Mouse (Mus musculus) liver, embryonic 12.5 days (tissue): ENCODE measurements at regions not wholly inside any gene's neighbourhood (a gene's known extent, or its start where the extent isn't known, plus 50 kb on each side); places are given as distances from the start of the nearest gene placed in this dataset.

Experiments used
- ATAC-seq: fragments of 200-750 bp; cut with Nextera tagmentation; 2 replicates; pipeline ENCODE4 v1.8.0; 2017; ENCODE audit warnings: moderate number of reproducible peaks, mild to moderate bottlenecking, moderate library complexity
- H3K27ac ChIP-seq: fragments of 300-500 bp; sonication (generic); 2 replicates; pipeline ENCODE4 v1.5.1; 2016; ENCODE audit warnings: mild to moderate bottlenecking
- H3K27me3 ChIP-seq: fragments of 300-500 bp; sonication (generic); replicated peaks from 2 replicates; pipeline ENCODE4 v1.6.1; 2016; ENCODE audit warnings: mild to moderate bottlenecking, moderate library complexity
- H3K36me3 ChIP-seq: fragments of 300-500 bp; sonication (generic); 2 replicates; pipeline ENCODE4 v1.6.1; 2016; ENCODE audit warnings: mild to moderate bottlenecking, moderate library complexity
- H3K4me1 ChIP-seq: fragments of 300-500 bp; sonication (generic); 2 replicates; pipeline ENCODE4 v1.6.1; 2016
- H3K4me2 ChIP-seq: fragments of 300-500 bp; sonication (generic); 2 replicates; pipeline ENCODE4 v1.6.1; 2016; ENCODE audit warnings: mild to moderate bottlenecking, moderate library complexity
- H3K4me3 ChIP-seq: fragments of 300-500 bp; sonication (generic); 2 replicates; pipeline ENCODE4 v1.5.1; 2016; ENCODE audit warnings: mild to moderate bottlenecking, moderate library complexity
- H3K9ac ChIP-seq: fragments of 300-500 bp; sonication (generic); 2 replicates; pipeline ENCODE4 v1.6.1; 2016; ENCODE audit warnings: mild to moderate bottlenecking, moderate library complexity
- H3K9me3 ChIP-seq: fragments of 300-500 bp; sonication (generic); replicated peaks from 2 replicates; pipeline ENCODE4 v1.6.1; 2016; ENCODE audit warnings: mild to moderate bottlenecking, moderate library complexity
- WGBS: fragments of 180-500 bp; shearing (Covaris S2); methylation state at CpG from one replicate; pipeline ENCODE4 v1.1.7; 2016; ENCODE audit not compliant: insufficient replicate concordance; 5-methylcytosine and 5-hydroxymethylcytosine counted together

DNA sequence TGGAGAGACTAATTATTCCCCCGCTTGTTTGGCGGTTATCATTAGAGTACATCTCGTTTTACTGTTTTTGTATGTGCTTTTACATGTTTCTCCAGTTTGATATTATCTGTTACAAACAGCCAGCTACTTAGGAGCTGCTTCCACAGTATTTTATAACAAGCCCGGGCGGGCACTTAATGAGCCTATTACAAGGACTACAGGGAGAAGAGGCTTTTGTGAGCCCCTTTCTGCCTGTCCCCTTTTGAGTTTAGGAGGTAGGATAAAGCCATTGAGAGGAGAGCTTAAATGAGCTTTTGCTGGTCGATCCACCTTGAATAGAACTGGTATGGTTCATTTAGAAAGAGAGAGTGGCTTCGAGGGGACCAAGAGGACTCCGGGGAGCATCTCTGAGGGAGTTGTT lies 208.0 kb downstream of the Nr2f2 start:
- Histone ChIP-seq H3K27me3 (no peaks in the 10 kb centered on the region), H3K9ac (no peak overlapping the region), H3K9me3 (no peaks in the 10 kb centered on the region), H3K4me1 (no peaks in the 10 kb centered on the region), H3K4me2 (no peak overlapping the region), H3K36me3 (no peaks in the 10 kb centered on the region), H3K4me3 (no peak overlapping the region), H3K27ac (no peak overlapping the region)
- no peak for ATAC-seq
- WGBS = 66% methylated on average over 8 of the region's 8 CpGs

DNA sequence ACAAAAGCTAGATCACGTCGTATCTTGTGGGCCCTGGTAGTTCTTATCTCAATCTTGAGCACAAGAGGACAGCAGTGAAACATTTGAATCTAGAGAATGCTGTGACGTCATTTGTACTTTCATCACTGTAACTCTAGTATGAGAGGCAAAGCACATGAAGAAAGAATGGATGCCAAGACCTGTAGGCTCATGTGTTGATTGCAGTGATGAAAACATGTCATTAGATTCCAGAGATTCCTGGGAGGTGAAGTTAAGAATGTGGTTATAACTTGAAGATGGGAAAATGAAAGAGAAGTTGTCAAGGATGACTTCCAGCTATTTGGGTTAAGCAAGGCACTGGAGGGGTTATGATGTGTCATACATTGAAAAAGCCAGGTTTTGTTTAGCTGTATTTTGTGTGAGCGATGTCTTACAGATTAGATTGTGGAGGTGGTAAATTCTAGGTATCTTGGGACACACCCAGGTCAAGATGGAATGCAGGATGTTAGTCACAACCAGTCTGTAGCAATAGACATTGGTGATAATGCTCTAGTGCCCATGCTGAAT lies 221.7 kb downstream of the Nr2f2 start:
- H3K36me3 ChIP-seq = no peaks in the 10 kb centered on the region
- WGBS = 64% methylated on average over 4 of the region's 4 CpGs
- no peak overlapping the region for H3K4me3 ChIP-seq
- no peak overlapping the region for H3K27ac ChIP-seq
- no peak overlapping the region for H3K9ac ChIP-seq
- no peaks in the 10 kb centered on the region for H3K4me1 ChIP-seq
- H3K4me2 ChIP-seq = no peak overlapping the region
- ATAC-seq = no peak
- no peaks in the 10 kb centered on the region for H3K27me3 ChIP-seq
- no peaks in the 10 kb centered on the region for H3K9me3 ChIP-seq

DNA sequence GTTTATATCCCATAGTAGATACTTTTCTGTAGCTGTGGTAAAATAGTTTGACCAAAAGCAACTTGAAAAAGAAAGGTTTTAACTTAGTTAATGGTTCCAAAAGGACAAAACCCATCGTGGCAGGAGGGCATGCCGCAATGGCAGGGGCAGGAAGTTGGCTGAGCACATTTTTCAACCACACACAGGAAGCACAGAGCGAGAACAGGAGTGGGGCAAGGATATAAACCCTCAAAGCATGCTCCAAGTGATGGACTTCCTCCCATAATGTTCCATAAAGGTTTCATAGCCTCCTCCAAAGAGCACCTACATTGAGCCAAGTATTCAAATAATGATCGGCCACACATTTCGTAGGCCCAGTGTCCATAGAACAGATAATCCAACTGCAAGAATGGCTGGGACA lies 229.7 kb downstream of the Nr2f2 start:
- WGBS = 53% methylated on average over 5 of the region's 5 CpGs
- Histone ChIP-seq H3K9me3 (no peaks in the 10 kb centered on the region), H3K27ac (no peak overlapping the region), H3K27me3 (no peaks in the 10 kb centered on the region), H3K4me2 (no peak overlapping the region), H3K9ac (no peak overlapping the region), H3K4me1 (no peaks in the 10 kb centered on the region), H3K4me3 (no peak overlapping the region), H3K36me3 (no peaks in the 10 kb centered on the region)
- no peak for ATAC-seq

DNA sequence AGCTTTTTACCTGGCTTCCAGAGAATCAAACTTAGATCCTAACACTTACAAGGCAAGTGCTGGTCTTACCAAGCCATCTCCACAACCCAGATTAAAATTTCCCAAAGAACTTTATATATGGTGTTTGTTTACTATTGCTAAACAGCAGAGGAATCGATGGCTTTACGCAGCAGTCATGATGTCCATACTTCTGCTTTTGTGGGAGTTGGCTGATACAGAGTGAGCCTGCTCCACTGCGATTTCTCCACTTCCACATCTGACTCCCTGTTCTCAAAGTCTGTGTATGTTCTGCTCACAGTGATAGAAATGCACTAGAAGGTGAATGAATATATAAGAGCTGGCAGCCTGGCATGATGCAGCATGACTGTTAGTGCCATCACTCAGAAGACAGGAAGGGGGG lies 231.1 kb downstream of the Nr2f2 start:
- no peak for ATAC-seq
- Histone ChIP-seq H3K4me1 (no peaks in the 10 kb centered on the region), H3K27me3 (no peaks in the 10 kb centered on the region), H3K27ac (no peak overlapping the region), H3K9ac (no peak overlapping the region), H3K4me2 (no peak overlapping the region), H3K9me3 (no peaks in the 10 kb centered on the region), H3K36me3 (no peaks in the 10 kb centered on the region), H3K4me3 (no peak overlapping the region)
- WGBS = 64% methylated on average over 3 of the region's 3 CpGs

DNA sequence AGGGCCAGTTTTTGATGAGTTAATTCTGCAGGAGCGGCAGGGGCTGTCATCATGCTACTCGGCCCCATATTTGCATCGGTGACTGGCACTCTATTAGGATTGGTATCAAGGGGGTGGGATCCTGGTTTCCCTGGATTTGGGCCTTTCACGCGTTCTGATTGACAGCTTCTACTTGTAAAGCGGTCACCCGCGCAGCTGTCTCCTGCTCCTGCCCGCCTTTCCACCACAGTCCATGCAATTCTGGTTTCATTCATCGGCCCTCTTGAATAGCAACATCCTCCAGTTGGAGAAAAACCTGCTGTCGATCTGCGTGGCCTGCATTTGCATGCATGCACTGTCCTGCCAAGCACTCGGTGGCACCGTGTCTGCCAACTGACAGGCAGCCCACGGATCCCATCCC lies 236.6 kb downstream of the Nr2f2 start:
- no peak for ATAC-seq
- Histone ChIP-seq H3K36me3 (no peaks in the 10 kb centered on the region), H3K4me3 (no peak overlapping the region), H3K27me3 (no peaks in the 10 kb centered on the region), H3K27ac (no peak overlapping the region), H3K4me2 (no peak overlapping the region), H3K9me3 (no peaks in the 10 kb centered on the region), H3K9ac (no peak overlapping the region), H3K4me1 (no peaks in the 10 kb centered on the region)
- WGBS = 71% methylated on average over 15 of the region's 15 CpGs

DNA sequence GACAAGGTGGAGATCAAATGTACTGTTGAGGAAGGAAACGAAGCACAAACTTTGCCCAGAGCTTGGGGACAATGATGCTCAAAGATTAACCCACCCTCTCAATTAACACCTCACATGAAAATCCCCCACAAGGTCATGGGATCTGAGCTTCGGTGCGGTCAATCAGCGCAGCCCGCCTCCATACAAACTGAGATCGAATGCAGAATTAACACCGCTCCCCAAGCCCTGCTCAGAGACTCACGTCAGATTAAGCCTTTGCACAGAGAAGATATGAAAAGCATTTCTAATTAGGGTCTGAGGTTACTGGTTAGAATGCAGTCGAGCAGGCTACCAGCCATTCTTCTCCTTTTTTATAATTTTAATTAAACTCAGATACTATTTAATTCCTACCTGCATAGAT lies 243.7 kb downstream of the Nr2f2 start:
- no peak for ATAC-seq
- WGBS = 67% methylated on average over 9 of the region's 9 CpGs
- Histone ChIP-seq H3K27ac (no peak overlapping the region), H3K4me3 (no peak overlapping the region), H3K9me3 (no peaks in the 10 kb centered on the region), H3K9ac (no peak overlapping the region), H3K36me3 (no peaks in the 10 kb centered on the region), H3K4me2 (no peak overlapping the region), H3K4me1 (no peaks in the 10 kb centered on the region), H3K27me3 (0 out of 2 replicates have a peak, but pooled peaks cover 3% of the 10 kb centered on the region)

DNA sequence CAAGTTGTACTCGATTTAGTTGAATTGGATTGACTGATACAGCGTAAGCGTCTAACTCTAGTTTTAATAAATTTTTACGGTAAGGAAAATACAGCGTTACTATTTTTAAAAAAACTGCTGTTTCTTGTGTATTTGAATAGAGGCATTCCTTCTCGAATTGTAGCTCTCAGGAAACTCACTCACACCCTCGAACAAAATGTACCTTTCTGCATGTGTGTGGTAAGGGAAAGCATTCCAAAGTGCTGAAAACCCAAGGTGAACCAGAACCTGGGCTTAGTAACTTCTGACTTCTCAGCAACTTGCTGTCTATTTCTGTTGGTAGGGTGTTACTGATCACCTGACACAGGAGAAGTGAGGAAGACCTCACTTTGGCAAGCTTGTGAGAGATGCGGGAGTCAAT lies 247.0 kb downstream of the Nr2f2 start:
- no peaks in the 10 kb centered on the region for H3K9me3 ChIP-seq
- no peak overlapping the region for H3K4me3 ChIP-seq
- 0 out of 2 replicates have a peak, but pooled peaks cover 3% of the 10 kb centered on the region for H3K27me3 ChIP-seq
- H3K27ac ChIP-seq = no peak overlapping the region
- ATAC-seq = no peak
- no peaks in the 10 kb centered on the region for H3K36me3 ChIP-seq
- no peak overlapping the region for H3K4me2 ChIP-seq
- no peak overlapping the region for H3K9ac ChIP-seq
- 72% methylated on average over 8 of the region's 8 CpGs for WGBS
- H3K4me1 ChIP-seq = no peaks in the 10 kb centered on the region

DNA sequence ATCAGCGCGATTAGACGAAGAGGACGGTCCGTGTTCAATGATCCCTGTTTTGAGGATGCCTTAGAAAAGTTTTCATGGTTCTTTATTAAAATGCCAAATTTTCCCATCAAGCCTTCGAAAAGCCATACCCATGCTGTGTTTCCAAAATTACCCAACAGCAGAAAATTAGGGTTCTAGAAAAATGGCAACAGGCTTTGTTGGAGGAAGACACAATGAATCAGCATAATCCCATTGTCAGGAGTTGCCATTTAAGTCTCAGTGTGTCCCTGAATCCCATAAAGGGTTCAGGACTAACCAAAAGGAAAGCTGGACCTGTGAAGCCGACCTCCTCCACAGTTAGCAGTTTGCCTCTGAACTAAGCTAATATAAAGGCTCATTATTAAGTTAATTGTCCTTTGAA lies 247.6 kb downstream of the Nr2f2 start:
- Histone ChIP-seq H3K4me2 (peak overlapping the region; percentile 47), H3K4me1 (no peaks in the 10 kb centered on the region), H3K9ac (no peak overlapping the region), H3K9me3 (no peaks in the 10 kb centered on the region), H3K4me3 (no peak overlapping the region), H3K36me3 (no peaks in the 10 kb centered on the region), H3K27me3 (0 out of 2 replicates have a peak, but pooled peaks cover 3% of the 10 kb centered on the region), H3K27ac (no peak overlapping the region)
- ATAC-seq = no peak
- 53% methylated on average over 7 of the region's 7 CpGs for WGBS

DNA sequence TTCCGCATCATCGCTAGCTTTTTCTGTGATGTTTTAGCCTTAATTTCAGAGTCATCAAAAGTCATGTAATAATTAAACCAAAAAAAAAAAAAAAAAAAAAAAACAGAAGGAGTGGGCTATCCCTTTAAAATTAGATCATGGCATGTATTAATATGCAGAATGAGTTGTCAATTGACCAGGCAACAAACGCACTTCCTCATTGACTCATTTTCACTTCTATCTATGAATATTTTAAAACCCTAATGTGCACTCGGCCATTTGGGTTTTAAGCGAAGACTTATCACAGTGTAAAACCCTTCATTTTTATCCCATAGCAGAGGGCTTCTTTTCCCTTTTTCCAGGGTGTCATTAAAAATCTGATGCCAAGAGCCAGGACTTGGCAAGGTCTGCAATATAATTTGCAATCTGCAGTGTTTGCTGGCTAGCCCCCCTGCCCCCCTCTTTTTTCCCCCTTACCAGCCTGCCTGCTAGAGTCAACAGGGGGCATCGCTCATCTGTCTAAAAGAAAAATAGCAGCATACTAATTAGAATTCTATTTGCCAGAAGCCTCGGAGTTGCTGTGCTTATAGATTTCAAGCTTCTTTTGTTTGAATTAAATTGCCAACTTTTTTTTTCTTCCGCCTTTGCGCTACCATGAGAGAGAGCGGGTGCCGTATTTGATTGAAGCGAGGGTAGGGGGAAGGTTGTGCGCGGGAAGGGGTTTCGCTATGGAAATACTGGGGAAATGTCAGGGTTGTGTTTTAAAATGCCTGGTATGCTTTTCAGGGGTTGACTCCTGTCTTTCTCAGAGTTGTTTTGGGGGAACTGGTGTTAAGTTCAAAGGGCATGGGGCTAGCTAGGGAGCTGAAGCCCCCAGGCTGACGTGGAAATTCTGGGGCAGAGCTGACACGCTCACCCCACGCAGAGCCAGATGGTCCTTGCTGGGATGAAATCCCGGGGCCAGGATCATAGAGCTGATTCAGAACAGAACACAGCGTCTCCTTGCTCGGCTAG lies 248.3 kb downstream of the Nr2f2 start:
- Histone ChIP-seq H3K4me2 (peak overlapping the region; percentile 47), H3K27me3 (0 out of 2 replicates have a peak, but pooled peaks cover 3% of the 10 kb centered on the region), H3K27ac (no peak overlapping the region), H3K4me1 (no peaks in the 10 kb centered on the region), H3K4me3 (peak overlapping the region; percentile 13; the same call in 1 of the 2 replicates), H3K36me3 (no peaks in the 10 kb centered on the region), H3K9ac (no peak overlapping the region), H3K9me3 (no peaks in the 10 kb centered on the region)
- WGBS = 21% methylated on average over 21 of the region's 21 CpGs
- no peak for ATAC-seq

DNA sequence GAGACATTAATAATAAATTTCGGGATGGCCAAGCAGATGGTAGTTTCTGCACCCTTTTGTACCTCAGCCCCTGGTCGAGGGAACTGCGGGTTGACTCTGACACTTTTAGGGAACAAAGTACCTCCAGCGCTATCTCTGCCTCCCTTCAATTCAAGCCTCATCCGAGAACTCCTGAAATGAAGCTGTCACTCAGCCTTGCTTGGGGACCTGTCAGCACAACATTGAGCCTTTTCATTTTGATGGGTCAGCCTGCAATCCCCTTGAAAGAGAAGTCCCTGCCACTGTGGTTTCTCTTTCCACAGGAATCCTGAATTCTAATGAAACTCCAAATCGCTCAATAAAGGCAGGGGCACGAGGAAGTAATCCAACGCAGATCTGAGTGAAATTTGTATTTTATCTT lies 257.5 kb downstream of the Nr2f2 start:
- ATAC-seq = no peak
- no peak overlapping the region for H3K4me3 ChIP-seq

DNA sequence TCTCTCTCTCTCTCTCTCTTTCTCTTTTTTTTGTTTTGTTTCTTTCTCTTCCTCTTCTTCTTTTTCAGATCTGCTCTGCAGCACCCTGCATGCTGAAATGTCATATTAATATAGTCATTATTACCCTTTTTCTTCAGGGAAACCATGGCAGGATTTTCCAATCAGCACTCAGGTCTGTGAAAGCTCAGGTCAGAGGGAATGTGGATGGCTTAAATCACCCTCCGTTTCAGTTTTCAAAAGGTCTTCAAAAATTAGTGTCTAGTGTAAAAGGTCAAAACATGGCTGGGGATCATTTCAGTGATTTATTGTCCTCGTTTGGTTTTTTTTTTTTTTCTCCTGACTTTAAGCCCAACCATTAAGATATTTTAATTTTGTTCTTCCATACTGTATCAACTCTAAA lies 261.5 kb downstream of the Nr2f2 start:
- H3K4me2 ChIP-seq = no peak overlapping the region
- no peak overlapping the region for H3K4me3 ChIP-seq
- no peaks in the 10 kb centered on the region for H3K9me3 ChIP-seq
- 35% methylated on average over 2 of the region's 2 CpGs for WGBS
- H3K36me3 ChIP-seq = no peaks in the 10 kb centered on the region
- no peaks in the 10 kb centered on the region for H3K4me1 ChIP-seq
- H3K27me3 ChIP-seq = no peaks in the 10 kb centered on the region
- no peak overlapping the region for H3K27ac ChIP-seq
- no peak for ATAC-seq
- H3K9ac ChIP-seq = no peak overlapping the region

More for the DNA sequence above, 257.5 kb downstream of the Nr2f2 start:
- 34% methylated on average over 8 of the region's 8 CpGs for WGBS
- Histone ChIP-seq H3K9me3 (no peaks in the 10 kb centered on the region), H3K27me3 (no peaks in the 10 kb centered on the region), H3K9ac (no peak overlapping the region), H3K27ac (no peak overlapping the region), H3K4me2 (no peak overlapping the region), H3K36me3 (no peaks in the 10 kb centered on the region), H3K4me1 (no peaks in the 10 kb centered on the region)

DNA sequence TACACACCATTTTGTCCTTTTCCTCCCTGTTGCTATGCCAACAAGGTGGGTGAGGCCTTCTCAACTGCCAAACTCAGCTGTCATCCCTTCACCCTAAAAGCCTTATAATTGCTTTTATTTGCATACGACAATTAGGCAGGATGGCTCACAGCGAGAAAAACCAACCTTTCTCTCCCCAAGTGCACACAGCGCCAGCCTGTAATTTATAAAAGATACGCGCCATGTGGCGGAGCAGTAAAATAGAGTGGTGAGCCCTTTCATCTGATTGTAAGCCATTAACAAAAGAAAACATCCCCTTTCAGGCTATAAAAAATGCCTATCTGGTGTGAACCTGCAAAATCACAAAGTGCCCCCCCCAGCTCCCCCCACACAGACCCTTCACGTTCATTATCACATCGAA lies 262.0 kb downstream of the Nr2f2 start:
- Histone ChIP-seq H3K27ac (no peak overlapping the region), H3K4me3 (no peak overlapping the region), H3K36me3 (no peaks in the 10 kb centered on the region), H3K9me3 (no peaks in the 10 kb centered on the region), H3K4me1 (no peaks in the 10 kb centered on the region), H3K9ac (no peak overlapping the region), H3K27me3 (no peaks in the 10 kb centered on the region), H3K4me2 (no peak overlapping the region)
- WGBS = 55% methylated on average over 8 of the region's 8 CpGs
- ATAC-seq = no peak
